In genomic region chr13:48662431-48663143, GRCm38 (mm10) we compare ENCODE assay signal across 10 mouse cellular contexts. TPM values are rescaled to one million over a fixed set of nuclear protein-coding genes. Genes with fewer than 3 reads are reported as not detected.
DNase-seq lines count a peak whose midpoint lies in the region; ATAC-seq lines count a peak whose summit lies in the region.
"Had no signal": no experiment of that assay in that cellular context is flagged by ENCODE, and none has a peak within 500 bp of the region (broad histone marks: within the 10 kb centered on the region; RNA-seq: fewer than 3 reads in every experiment).

Gene Barx1, plus strand, starts transcription at chr13:48662998.

- no peak for DNase-seq in heart, adult 9 months (ENCODE audit: low spot score in 2 of 2)
- peak; percentile 58 for DNase-seq in embryo, embryonic 10.5 days (ENCODE audit: low spot score)
- DNase-seq in hindbrain, embryonic 14.5 days (ENCODE audit: low spot score) = no peak
- DNase-seq in T-cell, adult 2 months (ENCODE audit: low spot score) = no peak
- DNase-seq in layer of hippocampus, adult 9-11 months = no peak
- DNase-seq in layer of hippocampus, adult 8-10 months (ENCODE audit: low spot score in 2 of 2) = no peak
- DNase-seq: gastrocnemius, postnatal 10 days had no signal

- H3K27ac ChIP-seq in heart, embryonic 13.5 days (replicated peaks) = no peak within 1 kb of the TSS
- H3K27ac ChIP-seq in hindbrain, embryonic 14.5 days = no peak within 1 kb of the TSS
- H3K27ac ChIP-seq in midbrain, embryonic 13.5 days = no peak within 1 kb of the TSS

- peak within 1 kb of the TSS; percentile 56 for H3K4me3 ChIP-seq in heart, embryonic 13.5 days
- H3K4me3 ChIP-seq in hindbrain, embryonic 14.5 days (replicated peaks; ENCODE audit: low read length) = peak within 1 kb of the TSS; percentile 30
- H3K4me3 ChIP-seq in midbrain, embryonic 13.5 days (replicated peaks) = peak within 1 kb of the TSS; percentile 39

- peak within 1 kb of the TSS; percentile 73 for H3K9ac ChIP-seq in heart, embryonic 13.5 days
- H3K9ac ChIP-seq in hindbrain, embryonic 14.5 days = 0 out of 2 replicates have a peak within 1 kb of the TSS, but pooled peaks have one; percentile 14
- H3K9ac ChIP-seq in midbrain, embryonic 13.5 days (replicated peaks) = peak within 1 kb of the TSS; percentile 44; the same call in 1 of the 2 replicates

- under 1% methylated on average over 41 of the region's 73 CpGs for WGBS in heart, embryonic 13.5 days
- under 1% methylated on average over 60 of the region's 73 CpGs for WGBS in hindbrain, embryonic 14.5 days
- under 1% methylated on average over 48 of the region's 73 CpGs for WGBS in midbrain, embryonic 13.5 days

- peaks cover 100% of the 10 kb centered on the region for H3K27me3 ChIP-seq in heart, embryonic 13.5 days (replicated peaks)
- peaks cover 93% of the 10 kb centered on the region for H3K27me3 ChIP-seq in hindbrain, embryonic 14.5 days (ENCODE audit: control insufficient read depth, insufficient read depth, low read length)
- H3K27me3 ChIP-seq in midbrain, embryonic 13.5 days = peaks cover 100% of the 10 kb centered on the region

- peaks cover 41% of the 10 kb centered on the region for H3K4me1 ChIP-seq in heart, embryonic 13.5 days
- H3K4me1 ChIP-seq in hindbrain, embryonic 14.5 days (replicated peaks; ENCODE audit: control insufficient read depth, insufficient read depth, low read length) = peaks cover 8% of the 10 kb centered on the region; the same call in 1 of the 2 replicates
- peaks cover 29% of the 10 kb centered on the region for H3K4me1 ChIP-seq in midbrain, embryonic 13.5 days (replicated peaks)

- H3K9me3 ChIP-seq in heart, embryonic 13.5 days = no peaks in the 10 kb centered on the region
- no peaks in the 10 kb centered on the region for H3K9me3 ChIP-seq in hindbrain, embryonic 14.5 days (ENCODE audit: control insufficient read depth, low read length)
- no peaks in the 10 kb centered on the region for H3K9me3 ChIP-seq in midbrain, embryonic 13.5 days

- peak within 1 kb of the TSS; percentile 83 for H3K4me2 ChIP-seq in heart, embryonic 13.5 days
- peak within 1 kb of the TSS; percentile 56 for H3K4me2 ChIP-seq in hindbrain, embryonic 14.5 days (replicated peaks)
- H3K4me2 ChIP-seq in midbrain, embryonic 13.5 days (replicated peaks) = peak within 1 kb of the TSS; percentile 71

- ATAC-seq in heart, embryonic 13.5 days (ENCODE audit: extremely low read depth, insufficient number of reproducible peaks, low FRiP score, low TSS enrichment) = no peak
- ATAC-seq in hindbrain, embryonic 14.5 days (ENCODE audit: low FRiP score) = no peak
- ATAC-seq in midbrain, embryonic 13.5 days = 0 out of 2 replicates have a peak, but pooled peaks have one; percentile 51

- H3K36me3 ChIP-seq in heart, embryonic 13.5 days = no peaks in the 10 kb centered on the region
- no peaks in the 10 kb centered on the region for H3K36me3 ChIP-seq in hindbrain, embryonic 14.5 days (replicated peaks; ENCODE audit: control insufficient read depth, insufficient read depth)
- no peaks in the 10 kb centered on the region for H3K36me3 ChIP-seq in midbrain, embryonic 13.5 days

RNA-seq across cellular contexts. Expression of gene Barx1, which starts in this region (rescaled TPM):
- polyA plus RNA-seq in heart, embryonic 13.5 days (2015; fragmentation: Nextera tagmentation; extraction: Ambion mirVana) = 0.44 and 1.5 TPM in 2 replicates
- not detected in 2 replicates for polyA plus RNA-seq in hindbrain, embryonic 14.5 days (2014; fragmentation: Nextera tagmentation; extraction: Ambion mirVana)
- 0.15 TPM in 1 of 2 replicates, not detected in the other for polyA plus RNA-seq in midbrain, embryonic 13.5 days (2015; fragmentation: Nextera tagmentation; extraction: Ambion mirVana)
- total RNA-seq in layer of hippocampus, adult 8-10 months (2022) = not detected
- total RNA-seq: gastrocnemius, postnatal 10 days had no signal
- polyA plus RNA-seq: C2C12 had no signal

Comparison
In these comparisons a context has a peak if more than half of its experiments do, and no peak if none do; other contexts are left out.
1. Peak in ATAC-seq, H3K4me3 ChIP-seq, H3K9ac ChIP-seq and H3K4me2 ChIP-seq in midbrain, embryonic 13.5 days; RNA of the gene not detected or under 1 TPM.
2. H3K9ac ChIP-seq: peak in every context shown above with its lines; median percentile 73 in heart, embryonic 13.5 days; 44 in midbrain, embryonic 13.5 days; 14 in hindbrain, embryonic 14.5 days.